In the genomic region with DNA sequence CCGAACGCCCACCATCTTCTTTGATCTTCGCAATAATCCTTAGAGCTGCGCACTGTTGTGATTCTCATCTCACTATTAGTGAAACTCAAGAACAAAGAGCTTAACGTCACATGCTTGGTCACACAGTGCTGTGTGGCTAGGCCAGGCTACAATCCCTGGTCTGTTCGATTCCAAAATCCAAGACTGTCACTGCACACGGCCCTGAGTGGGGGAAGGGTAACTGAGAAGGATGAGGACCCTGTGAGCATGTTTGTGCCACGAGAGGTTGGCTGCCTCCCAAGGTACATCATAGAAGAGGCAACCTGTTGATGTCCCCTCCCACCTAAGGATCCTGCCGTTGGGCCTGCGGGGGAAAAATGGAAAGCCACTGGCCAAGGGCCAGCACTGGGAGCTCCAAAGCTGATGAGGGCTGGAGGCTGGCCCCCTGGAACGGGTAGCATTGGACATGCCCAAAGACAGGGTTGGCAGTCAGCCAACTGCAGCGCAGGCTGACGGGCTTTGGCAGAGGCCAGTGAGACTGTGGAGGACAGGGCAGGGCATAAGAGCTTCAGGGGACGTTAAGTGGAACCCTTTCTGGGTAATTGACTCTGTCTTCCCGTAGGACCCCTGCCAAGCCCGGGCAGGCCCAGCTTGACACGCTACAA, we compare ENCODE assay signal across 9 mouse cellular contexts.
DNase-seq lines count a peak whose midpoint lies in the region; ATAC-seq and TF ChIP-seq lines count a peak whose summit lies in the region.
"Had no signal": no experiment of that assay in that cellular context is flagged by ENCODE, and none has a peak within 500 bp of the region (broad histone marks: within the 10 kb centered on the region; RNA-seq: fewer than 3 reads in every experiment).

No protein-coding gene starts in this region.

- H3K36me3 ChIP-seq in hindbrain, embryonic 12.5 days = no peaks in the 10 kb centered on the region
- H3K36me3 ChIP-seq in hindbrain, embryonic 11.5 days (ENCODE audit: control insufficient read depth, insufficient read depth, low read length) = no peaks in the 10 kb centered on the region
- no peaks in the 10 kb centered on the region for H3K36me3 ChIP-seq in forebrain, embryonic 16.5 days (ENCODE audit: control insufficient read depth, insufficient read depth)
- H3K36me3 ChIP-seq in hindbrain, postnatal 0 days (ENCODE audit: insufficient read depth, low read length) = no peaks in the 10 kb centered on the region
- no peaks in the 10 kb centered on the region for H3K36me3 ChIP-seq in lung, postnatal 0 days (ENCODE audit: insufficient read depth, low read length)
- H3K36me3 ChIP-seq in stomach, embryonic 15.5 days = no peaks in the 10 kb centered on the region
- H3K36me3 ChIP-seq: liver, embryonic 13.5 days had no signal

- no peaks in the 10 kb centered on the region for H3K9me3 ChIP-seq in hindbrain, embryonic 12.5 days (replicated peaks)
- H3K9me3 ChIP-seq in hindbrain, embryonic 11.5 days (ENCODE audit: control insufficient read depth, low read length) = no peaks in the 10 kb centered on the region
- no peaks in the 10 kb centered on the region for H3K9me3 ChIP-seq in forebrain, embryonic 16.5 days (ENCODE audit: control insufficient read depth, low read length)
- H3K9me3 ChIP-seq in hindbrain, postnatal 0 days (ENCODE audit: low read length) = no peaks in the 10 kb centered on the region
- no peaks in the 10 kb centered on the region for H3K9me3 ChIP-seq in lung, postnatal 0 days (ENCODE audit: low read length)
- H3K9me3 ChIP-seq in stomach, embryonic 15.5 days = no peaks in the 10 kb centered on the region
- H3K9me3 ChIP-seq: liver, embryonic 13.5 days had no signal

- DNase-seq in hindbrain, embryonic 11.5 days (ENCODE audit: low spot score) = no peak
- peak; percentile 74 for DNase-seq in adrenal gland, postnatal 10 days
- peak; percentile 92 for DNase-seq in hindbrain, postnatal 0 days (ENCODE audit: low spot score)
- DNase-seq in lung, postnatal 0 days (ENCODE audit: low spot score) = peak; percentile 19
- DNase-seq: liver, embryonic 13.5 days had no signal

- no peak for TF ChIP-seq CTCF in hindbrain, postnatal 0 days (IDR thresholded peaks at IDR 0.05; ENCODE audit: low read depth)
- TF ChIP-seq CTCF in lung, postnatal 0 days (IDR thresholded peaks at IDR 0.05) = no peak

- no peak for TF ChIP-seq EP300 in lung, postnatal 0 days (IDR thresholded peaks at IDR 0.05)

- peak; percentile 86 for ATAC-seq in hindbrain, embryonic 12.5 days (ENCODE audit: low FRiP score)
- no peak for ATAC-seq in hindbrain, embryonic 11.5 days (ENCODE audit: low FRiP score)
- ATAC-seq in forebrain, embryonic 16.5 days = peak; percentile 90
- peak; percentile 93 for ATAC-seq in hindbrain, postnatal 0 days
- ATAC-seq in lung, postnatal 0 days = peak; percentile 67
- ATAC-seq in stomach, embryonic 15.5 days (ENCODE audit: insufficient read depth, low FRiP score, low read depth) = peak; percentile 63
- ATAC-seq in erythroid progenitor cell, adult 5-6 weeks (replicated peaks; ENCODE audit: low FRiP score, poor library complexity, severe bottlenecking) = no peak

- 56% methylated on average over 17 of the region's 17 CpGs for WGBS in hindbrain, embryonic 12.5 days
- WGBS in hindbrain, embryonic 11.5 days = 76% methylated on average over 17 of the region's 17 CpGs
- WGBS in forebrain, embryonic 16.5 days = 17% methylated on average over 17 of the region's 17 CpGs
- WGBS in hindbrain, postnatal 0 days = 33% methylated on average over 17 of the region's 17 CpGs
- 40% methylated on average over 17 of the region's 17 CpGs for WGBS in lung, postnatal 0 days
- 54% methylated on average over 17 of the region's 17 CpGs for WGBS in stomach, embryonic 15.5 days

- no peak overlapping the region for H3K4me2 ChIP-seq in hindbrain, embryonic 12.5 days (replicated peaks)
- no peak overlapping the region for H3K4me2 ChIP-seq in hindbrain, embryonic 11.5 days (replicated peaks; ENCODE audit: low read depth, low read length)
- H3K4me2 ChIP-seq in forebrain, embryonic 16.5 days (ENCODE audit: low read length) = peak overlapping the region; percentile 0; the same call in 1 of the 2 replicates
- 0 out of 2 replicates have a peak overlapping the region, but pooled peaks have one; percentile 25 for H3K4me2 ChIP-seq in hindbrain, postnatal 0 days (ENCODE audit: low read depth, low read length)
- H3K4me2 ChIP-seq in lung, postnatal 0 days (replicated peaks; ENCODE audit: low read depth, low read length) = no peak overlapping the region
- no peak overlapping the region for H3K4me2 ChIP-seq in stomach, embryonic 15.5 days
- H3K4me2 ChIP-seq: liver, embryonic 13.5 days had no signal

- peaks cover 10% of the 10 kb centered on the region; the same call in 1 of the 2 replicates for H3K27me3 ChIP-seq in hindbrain, embryonic 12.5 days
- no peaks in the 10 kb centered on the region for H3K27me3 ChIP-seq in hindbrain, embryonic 11.5 days (ENCODE audit: control insufficient read depth, insufficient read depth, low read length)
- H3K27me3 ChIP-seq in forebrain, embryonic 16.5 days (replicated peaks; ENCODE audit: control insufficient read depth, insufficient read depth, low read length) = no peaks in the 10 kb centered on the region
- H3K27me3 ChIP-seq in hindbrain, postnatal 0 days (ENCODE audit: insufficient read depth, low read length) = peaks cover 19% of the 10 kb centered on the region
- no peaks in the 10 kb centered on the region for H3K27me3 ChIP-seq in lung, postnatal 0 days (replicated peaks; ENCODE audit: insufficient read depth, low read length)
- H3K27me3 ChIP-seq in stomach, embryonic 15.5 days (replicated peaks) = no peaks in the 10 kb centered on the region
- H3K27me3 ChIP-seq: liver, embryonic 13.5 days had no signal

- no peak overlapping the region for H3K9ac ChIP-seq in hindbrain, embryonic 12.5 days
- no peak overlapping the region for H3K9ac ChIP-seq in hindbrain, embryonic 11.5 days (ENCODE audit: low read depth, low read length)
- no peak overlapping the region for H3K9ac ChIP-seq in forebrain, embryonic 16.5 days (replicated peaks; ENCODE audit: low read depth, low read length)
- H3K9ac ChIP-seq in hindbrain, postnatal 0 days (replicated peaks; ENCODE audit: low read length) = no peak overlapping the region
- H3K9ac ChIP-seq in lung, postnatal 0 days (replicated peaks; ENCODE audit: low read depth) = no peak overlapping the region
- H3K9ac ChIP-seq in stomach, embryonic 15.5 days = no peak overlapping the region
- H3K9ac ChIP-seq: liver, embryonic 13.5 days had no signal

- H3K4me1 ChIP-seq in hindbrain, embryonic 12.5 days = peaks cover 22% of the 10 kb centered on the region
- H3K4me1 ChIP-seq in hindbrain, embryonic 11.5 days (replicated peaks; ENCODE audit: control insufficient read depth, insufficient read depth, low read length) = 0 out of 2 replicates have a peak, but pooled peaks cover 2% of the 10 kb centered on the region
- H3K4me1 ChIP-seq in forebrain, embryonic 16.5 days (replicated peaks; ENCODE audit: control insufficient read depth, insufficient read depth, low read length) = peaks cover 23% of the 10 kb centered on the region
- peaks cover 18% of the 10 kb centered on the region for H3K4me1 ChIP-seq in hindbrain, postnatal 0 days (ENCODE audit: insufficient read depth, low read length)
- peaks cover 6% of the 10 kb centered on the region; the same call in 1 of the 2 replicates for H3K4me1 ChIP-seq in lung, postnatal 0 days (ENCODE audit: insufficient read depth, low read depth, low read length)
- peaks cover 6% of the 10 kb centered on the region; the same call in 1 of the 2 replicates for H3K4me1 ChIP-seq in stomach, embryonic 15.5 days
- H3K4me1 ChIP-seq: liver, embryonic 13.5 days had no signal

- no peak overlapping the region for H3K27ac ChIP-seq in hindbrain, embryonic 12.5 days
- no peak overlapping the region for H3K27ac ChIP-seq in hindbrain, embryonic 11.5 days (ENCODE audit: low read depth, low read length)
- no peak overlapping the region for H3K27ac ChIP-seq in forebrain, embryonic 16.5 days (ENCODE audit: low read length)
- H3K27ac ChIP-seq in hindbrain, postnatal 0 days = no peak overlapping the region
- H3K27ac ChIP-seq in lung, postnatal 0 days (ENCODE audit: low read length) = no peak overlapping the region
- no peak overlapping the region for H3K27ac ChIP-seq in stomach, embryonic 15.5 days
- H3K27ac ChIP-seq: liver, embryonic 13.5 days had no signal

- no peak overlapping the region for H3K4me3 ChIP-seq in hindbrain, embryonic 12.5 days
- H3K4me3 ChIP-seq in hindbrain, embryonic 11.5 days (ENCODE audit: low read depth, low read length) = no peak overlapping the region
- H3K4me3 ChIP-seq in forebrain, embryonic 16.5 days (replicated peaks; ENCODE audit: low read length) = no peak overlapping the region
- no peak overlapping the region for H3K4me3 ChIP-seq in hindbrain, postnatal 0 days (ENCODE audit: low read length)
- no peak overlapping the region for H3K4me3 ChIP-seq in lung, postnatal 0 days (ENCODE audit: low read depth, low read length)
- H3K4me3 ChIP-seq in stomach, embryonic 15.5 days (replicated peaks) = no peak overlapping the region
- H3K4me3 ChIP-seq: liver, embryonic 13.5 days had no signal

Comparison
In these comparisons a context has a peak if more than half of its experiments do, and no peak if none do; other contexts are left out.
1. ATAC-seq: peak in hindbrain, embryonic 12.5 days (single experiment), forebrain, embryonic 16.5 days (single experiment), hindbrain, postnatal 0 days (single experiment), lung, postnatal 0 days (single experiment) and stomach, embryonic 15.5 days (single experiment); none in hindbrain, embryonic 11.5 days (single experiment) and erythroid progenitor cell, adult 5-6 weeks (single experiment).
2. H3K4me2 ChIP-seq: peak in forebrain, embryonic 16.5 days (single experiment) and hindbrain, postnatal 0 days (single experiment); none in hindbrain, embryonic 12.5 days (single experiment), hindbrain, embryonic 11.5 days (single experiment), lung, postnatal 0 days (single experiment) and stomach, embryonic 15.5 days (single experiment).